Mouse (Mus musculus) thymus, postnatal 36 days (tissue): ENCODE results near the gene Parn.

Source experiments
- DNase-seq, 2 experiments: peaks; one replicate each; pipeline ENCODE4 v3.0.0; 2022; ENCODE audit warnings: mixed read lengths in 2 of 2

The Parn gene

GRCm38 (mm10) chr16:13550667-13551066 lies 117.3 kb downstream of the Parn start:
- DNase-seq = no peak

DNA sequence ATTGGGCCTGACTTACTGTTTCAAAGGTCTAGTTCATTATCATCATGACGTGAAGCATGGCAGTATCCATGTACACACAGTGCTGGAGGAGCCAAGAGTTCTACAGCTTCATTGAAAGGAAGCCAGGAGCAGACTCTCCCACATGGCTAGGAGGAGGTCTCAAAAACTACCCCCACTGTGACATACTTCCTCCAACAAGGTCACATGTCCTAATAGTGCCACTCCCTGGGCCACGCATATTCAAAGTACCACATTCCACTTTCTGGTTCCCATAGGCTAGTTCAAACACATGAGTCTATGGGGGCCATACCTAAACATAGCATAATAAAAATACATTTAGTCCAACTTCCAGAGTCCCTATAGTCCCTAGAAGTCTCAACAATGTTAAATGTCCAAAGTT lies 118.0 kb downstream of the Parn start:
- no peak for DNase-seq

DNA sequence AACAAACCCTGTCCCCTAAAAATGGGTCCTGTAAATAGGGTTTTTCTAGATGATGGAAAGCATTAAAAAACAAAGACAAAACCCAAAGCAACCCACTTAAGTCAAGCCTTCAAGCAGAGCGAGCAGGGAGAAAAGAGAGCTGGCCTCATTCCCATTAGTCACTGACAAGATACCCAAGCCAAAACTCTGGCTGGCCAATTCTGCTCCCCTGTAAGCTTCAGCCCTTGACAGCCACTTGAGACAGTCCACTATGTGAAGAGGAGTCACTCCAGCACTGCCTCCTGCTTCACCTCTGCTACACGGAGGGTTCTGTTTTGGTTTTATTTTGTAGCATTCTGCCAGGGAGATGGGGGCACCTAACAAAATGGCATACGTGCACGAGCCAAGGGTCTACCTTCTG lies 126.2 kb downstream of the Parn start:
- DNase-seq = no peak

DNA sequence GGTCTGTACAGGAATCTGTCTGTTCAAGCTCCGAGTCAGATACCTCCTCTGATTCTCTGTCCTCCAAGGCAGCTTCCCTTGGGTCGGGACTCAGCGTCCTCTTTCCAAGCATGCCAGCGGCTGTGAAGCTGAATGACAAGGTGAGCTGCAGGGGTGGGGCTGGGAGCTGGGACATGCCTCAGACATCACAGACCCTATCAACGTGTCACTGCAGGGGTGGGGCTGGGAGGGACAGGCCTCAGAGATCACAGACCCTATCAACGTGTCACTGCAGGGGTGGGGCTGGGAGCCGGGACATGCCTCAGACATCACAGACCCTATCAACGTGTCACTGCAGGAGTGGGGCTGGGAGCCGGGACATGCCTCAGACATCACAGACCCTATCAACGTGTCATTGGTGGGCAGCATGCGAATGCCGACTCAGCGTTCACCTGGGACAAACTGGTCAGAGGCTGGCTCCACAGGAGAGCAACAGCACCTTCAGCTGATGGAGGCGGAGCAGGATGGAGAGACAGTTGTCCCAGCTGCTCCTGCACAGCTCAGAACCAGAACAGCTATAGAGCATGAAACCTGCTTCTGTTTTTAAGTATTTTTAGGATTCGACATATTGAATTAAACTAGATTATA lies 126.7 kb downstream of the Parn start:
- DNase-seq = no peak

GRCm38 (mm10) chr16:13538933-13539648 lies 128.9 kb downstream of the Parn start:
- no peak for DNase-seq

GRCm38 (mm10) chr16:13538213-13538932 lies 129.6 kb downstream of the Parn start:
- no peak for DNase-seq

DNA sequence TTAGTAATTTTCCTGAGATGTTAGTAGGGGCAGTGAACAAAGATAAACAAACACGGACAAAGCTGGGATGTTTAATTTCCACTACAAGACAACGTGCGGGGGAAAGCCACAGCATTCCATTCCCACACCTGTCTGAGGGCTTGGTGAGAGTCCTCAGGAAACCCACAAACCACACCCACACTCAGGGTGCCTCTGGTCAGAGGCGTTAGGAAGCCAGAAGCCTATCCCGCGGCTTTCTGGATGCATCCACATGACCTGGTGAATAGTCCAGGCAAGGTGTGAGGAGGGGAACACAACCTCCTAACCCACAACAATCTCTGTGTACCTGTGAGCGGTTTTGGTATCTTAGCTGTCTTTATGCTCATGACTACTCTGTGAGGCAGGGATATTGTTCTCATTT lies 131.6 kb downstream of the Parn start:
- DNase-seq = no peak

GRCm38 (mm10) chr16:13535856-13536255 lies 132.1 kb downstream of the Parn start:
- DNase-seq = no peak

GRCm38 (mm10) chr16:13532840-13533239 lies 135.1 kb downstream of the Parn start:
- no peak for DNase-seq

- DNase-seq = no peak
These were observed 136.7 kb downstream of the Parn start for GRCm38 (mm10) chr16:13531279-13531678.

GRCm38 (mm10) chr16:13521359-13521758 lies 146.6 kb downstream of the Parn start:
- DNase-seq = no peak

DNA sequence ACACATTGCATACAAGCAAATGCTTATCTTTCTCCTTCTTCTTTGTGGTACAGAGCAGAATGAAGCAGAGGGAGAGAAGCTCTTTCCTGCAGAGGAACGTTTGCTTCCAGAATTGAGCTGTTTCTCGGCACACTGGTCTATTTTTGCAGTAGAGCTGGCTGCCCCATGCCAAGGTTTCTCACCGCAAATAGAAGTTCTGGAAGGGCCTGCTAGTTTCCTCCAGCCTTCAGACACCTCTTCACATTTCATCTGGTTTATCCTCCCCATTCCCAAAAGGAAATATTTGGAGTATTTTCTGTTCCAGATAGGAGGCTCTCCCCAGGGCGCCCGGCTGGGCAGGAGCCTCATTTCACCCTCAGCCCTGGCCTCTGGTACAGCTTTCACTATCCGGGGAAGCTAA lies 147.7 kb downstream of the Parn start:
- DNase-seq = no peak

DNA sequence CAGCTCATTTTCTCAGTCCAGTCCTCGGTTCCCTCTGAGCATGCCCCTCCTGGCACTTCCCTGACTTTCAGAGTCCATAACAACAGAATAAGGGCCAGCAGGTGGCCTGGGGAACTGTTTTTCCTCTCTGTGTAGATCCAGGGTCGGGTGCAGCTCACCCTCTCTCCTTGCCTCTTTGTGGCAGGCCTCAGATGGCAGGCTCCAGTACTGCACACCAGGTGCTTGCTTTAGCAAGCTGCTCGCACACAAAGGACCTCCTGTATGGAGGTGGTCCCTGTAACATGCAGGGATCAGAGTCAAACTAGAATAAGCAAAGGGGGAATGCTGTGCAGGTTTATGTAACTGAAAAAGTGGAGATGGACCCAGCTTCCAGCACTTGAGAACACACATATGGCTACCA lies 151.8 kb downstream of the Parn start:
- no peak for DNase-seq

GRCm38 (mm10) chr16:13515524-13515923 lies 152.4 kb downstream of the Parn start:
- no peak for DNase-seq

- DNase-seq = no peak
These were observed 162.9 kb downstream of the Parn start for GRCm38 (mm10) chr16:13505055-13505454.

DNA sequence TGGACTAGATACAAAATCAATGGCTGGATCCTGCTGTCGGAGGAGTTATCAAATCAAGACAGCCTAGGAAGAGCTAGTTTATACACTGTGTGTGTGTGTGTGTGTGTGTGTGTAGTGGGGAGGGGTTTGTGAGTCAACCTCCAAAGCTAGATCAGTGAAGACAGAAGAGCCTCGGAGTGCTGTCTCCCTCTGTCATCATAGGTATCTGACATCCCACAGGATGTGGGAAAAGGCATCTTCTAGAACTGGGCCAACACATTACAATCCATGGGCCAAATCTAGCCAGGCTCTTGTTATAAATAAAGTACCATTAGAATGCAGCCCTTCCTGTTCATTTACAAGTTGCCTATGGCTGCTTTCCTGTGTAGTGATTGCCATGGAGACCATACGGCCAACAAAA lies 163.5 kb downstream of the Parn start:
- no peak for DNase-seq

- DNase-seq = no peak
These were observed 169.0 kb downstream of the Parn start for GRCm38 (mm10) chr16:13498923-13499322.

DNA sequence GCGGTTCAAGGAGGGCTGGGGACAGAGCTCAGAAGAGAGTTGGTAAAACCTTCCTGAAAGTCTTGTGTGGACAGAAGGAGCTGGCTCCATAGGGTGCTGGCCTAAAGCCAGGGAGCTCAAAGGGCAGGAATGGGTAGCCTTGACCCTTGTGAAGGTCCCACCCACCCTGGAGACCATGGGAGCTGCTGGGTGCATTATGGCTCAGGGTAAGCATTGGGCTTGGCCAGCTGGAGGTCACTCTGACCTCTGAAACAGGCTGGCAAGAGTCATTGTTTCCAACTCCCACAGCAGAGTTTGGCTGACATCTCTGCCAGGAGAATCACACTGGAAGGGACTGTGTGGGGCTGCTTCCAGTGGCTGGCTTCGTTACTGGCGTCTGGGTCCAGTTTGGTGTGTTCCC lies 174.0 kb downstream of the Parn start:
- DNase-seq = no peak

- DNase-seq = no peak
These were observed 175.0 kb downstream of the Parn start for GRCm38 (mm10) chr16:13492996-13493395.

DNA sequence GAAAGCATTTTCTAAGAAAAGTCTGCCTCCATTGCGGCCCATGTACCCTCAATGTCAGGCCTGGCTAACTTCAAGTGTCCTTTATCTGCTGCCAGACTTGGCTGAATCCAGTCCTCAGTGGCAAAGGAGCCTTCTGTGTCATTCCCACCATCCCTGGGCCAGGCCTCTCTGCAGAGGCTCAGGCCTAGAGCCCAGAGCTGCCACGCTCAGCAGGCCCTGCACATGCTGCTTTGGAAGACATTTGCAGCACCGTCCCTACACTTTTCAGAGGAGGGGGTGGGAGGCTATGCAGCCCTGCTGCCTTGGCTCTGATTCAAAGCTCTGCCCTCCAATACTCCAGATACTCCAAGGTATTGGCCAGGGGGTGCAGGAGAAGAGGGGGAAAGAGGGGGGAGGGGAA lies 176.2 kb downstream of the Parn start:
- DNase-seq = no peak
